Mouse (Mus musculus) MEL (cell line): ENCODE results near the gene Josd1. TPM values are rescaled to one million over a fixed set of nuclear protein-coding genes. Genes with fewer than 3 reads are reported as not detected.

ENCODE experiments used
- DNase-seq: peaks from one replicate; pipeline ENCODE4 v3.0.0; 2011; ENCODE audit warnings: low read depth, low spot score
- H3K27ac ChIP-seq: 2 replicates; pipeline ENCODE4 v1.5.1; 2012; ENCODE audit warnings: low read depth, mild to moderate bottlenecking, control low read depth, low read length, moderate library complexity; ENCODE audit not compliant: control insufficient read depth
- H3K27me3 ChIP-seq, 2 experiments: fragments of 150-350 bp in 1 of 2; sonication (generic) in 1 of 2; 2 replicates each; pipeline ENCODE4 v1.6.1; 2012; ENCODE audit warnings: low read length in 2 of 2, mild to moderate bottlenecking in 2 of 2, improper control_type of control experiment in 1 of 2, moderate library complexity in 1 of 2; ENCODE audit not compliant: insufficient read depth in 2 of 2, control insufficient read depth in 1 of 2
- H3K36me3 ChIP-seq, 2 experiments: 2 replicates each; pipeline ENCODE4 v1.6.1; 2012 to 2014; ENCODE audit warnings: low read length in 2 of 2, improper control_type of control experiment in 1 of 2, inconsistent platforms in 1 of 2, mild to moderate bottlenecking in 1 of 2; ENCODE audit not compliant: insufficient read depth in 2 of 2, control insufficient read depth in 1 of 2
- H3K4me1 ChIP-seq, 2 experiments: fragments of 150-350 bp in 1 of 2; sonication (generic) in 1 of 2; 2 replicates each; pipeline ENCODE4 v1.6.1; 2012; ENCODE audit warnings: low read length in 2 of 2, improper control_type of control experiment in 1 of 2, mild to moderate bottlenecking in 1 of 2; ENCODE audit not compliant: insufficient read depth in 2 of 2, control insufficient read depth in 1 of 2
- H3K4me3 ChIP-seq, 2 experiments: fragments of 150-350 bp in 1 of 2; sonication (generic) in 1 of 2; 2 replicates each; pipeline ENCODE4 v1.5.1; 2012; ENCODE audit warnings: low read depth in 2 of 2, low read length in 2 of 2, mild to moderate bottlenecking in 2 of 2, moderate library complexity in 2 of 2, control low read depth in 1 of 2, improper control_type of control experiment in 1 of 2; ENCODE audit not compliant: control insufficient read depth in 1 of 2, insufficient read depth in 1 of 2
- H3K79me2 ChIP-seq: 2 replicates; pipeline ENCODE4 v1.6.1; 2012; ENCODE audit warnings: mild to moderate bottlenecking, low read length, moderate library complexity; ENCODE audit not compliant: control insufficient read depth, poor library complexity, insufficient read depth
- H3K9ac ChIP-seq: 2 replicates; pipeline ENCODE4 v1.6.1; 2012; ENCODE audit warnings: low read depth, mild to moderate bottlenecking, control low read depth, low read length, moderate library complexity; ENCODE audit not compliant: control insufficient read depth, poor library complexity, severe bottlenecking
- H3K9me3 ChIP-seq: fragments of 150-350 bp; sonication (generic); replicated peaks from 2 replicates; pipeline ENCODE4 v1.6.1; 2012; ENCODE audit warnings: mild to moderate bottlenecking, low read length, improper control_type of control experiment, moderate library complexity; ENCODE audit not compliant: insufficient read depth
- CHD1 ChIP-seq: IDR thresholded peaks from 2 replicates; pipeline ENCODE4 v1.6.1; 2012; ENCODE audit warnings: low read depth, mild to moderate bottlenecking, inconsistent platforms, low read length, improper control_type of control experiment
- E2F4 ChIP-seq: IDR thresholded peaks from 2 replicates; pipeline ENCODE4 v1.6.1; 2011; ENCODE audit warnings: low read depth, low read length, improper control_type of control experiment, borderline replicate concordance
- ELF1 ChIP-seq: IDR thresholded peaks from 2 replicates; pipeline ENCODE4 v1.6.1; 2014; ENCODE audit warnings: low read depth, mild to moderate bottlenecking, inconsistent platforms, low read length, improper control_type of control experiment, moderate library complexity
- ETS1 ChIP-seq: IDR thresholded peaks from 2 replicates; pipeline ENCODE4 v1.6.1; 2012; ENCODE audit warnings: low read depth, mild to moderate bottlenecking, inconsistent platforms, low read length, improper control_type of control experiment, moderate library complexity
- GATA1 ChIP-seq: IDR thresholded peaks from 2 replicates; pipeline ENCODE4 v1.6.1; 2011; ENCODE audit warnings: low read depth, low read length, improper control_type of control experiment
- HCFC1 ChIP-seq: IDR thresholded peaks from 2 replicates; pipeline ENCODE4 v1.6.1; 2012; ENCODE audit warnings: low read depth, mild to moderate bottlenecking, inconsistent platforms, low read length, improper control_type of control experiment, moderate library complexity
- JUND ChIP-seq: IDR thresholded peaks from 2 replicates; pipeline ENCODE4 v1.6.1; 2011; ENCODE audit warnings: low read depth, mild to moderate bottlenecking, improper control_type of control experiment, low read length
- KAT2A ChIP-seq: conservative IDR thresholded peaks from 2 replicates; pipeline ENCODE4 v1.6.1; 2012; ENCODE audit warnings: low read depth, low read length, improper control_type of control experiment, inconsistent platforms
- MAX ChIP-seq: IDR thresholded peaks from 2 replicates; pipeline ENCODE4 v1.6.1; 2011; ENCODE audit warnings: low read length, improper control_type of control experiment
- MAZ ChIP-seq: IDR thresholded peaks from 2 replicates; pipeline ENCODE4 v1.6.1; 2012; ENCODE audit warnings: low read depth, mild to moderate bottlenecking, inconsistent platforms, low read length, improper control_type of control experiment
- MYB ChIP-seq: IDR thresholded peaks from 2 replicates; pipeline ENCODE4 v1.6.1; 2011; ENCODE audit warnings: mild to moderate bottlenecking, low read depth, low read length, improper control_type of control experiment
- MYC ChIP-seq: IDR thresholded peaks from 2 replicates; pipeline ENCODE4 v1.6.1; 2011; ENCODE audit warnings: low read depth, mild to moderate bottlenecking, low read length, improper control_type of control experiment, moderate library complexity
- RAD21 ChIP-seq: IDR thresholded peaks from 2 replicates; pipeline ENCODE4 v1.6.1; 2011; ENCODE audit warnings: mild to moderate bottlenecking, low read depth, low read length, improper control_type of control experiment
- RCOR1 ChIP-seq: IDR thresholded peaks from 2 replicates; pipeline ENCODE4 v1.6.1; 2012; ENCODE audit warnings: low read depth, mild to moderate bottlenecking, inconsistent platforms, low read length, improper control_type of control experiment
- SIN3A ChIP-seq: IDR thresholded peaks from 2 replicates; pipeline ENCODE4 v1.6.1; 2012; ENCODE audit warnings: low read length, improper control_type of control experiment, inconsistent platforms
- TAL1 ChIP-seq: IDR thresholded peaks from 2 replicates; pipeline ENCODE4 v1.6.1; 2012; ENCODE audit warnings: mild to moderate bottlenecking, inconsistent platforms, low read length, moderate library complexity, mixed read lengths
- TBP ChIP-seq: IDR thresholded peaks from 2 replicates; pipeline ENCODE4 v1.8.0; 2011; ENCODE audit warnings: low read depth, low read length, improper control_type of control experiment
- TCF12 ChIP-seq: IDR thresholded peaks from 2 replicates; pipeline ENCODE4 v1.6.1; 2014; ENCODE audit warnings: low read depth, mild to moderate bottlenecking, inconsistent platforms, low read length, improper control_type of control experiment, moderate library complexity
- UBTF ChIP-seq: IDR thresholded peaks from 2 replicates; pipeline ENCODE4 v1.6.1; 2012; ENCODE audit warnings: low read depth, mild to moderate bottlenecking, inconsistent platforms, low read length, improper control_type of control experiment, moderate library complexity, borderline replicate concordance; ENCODE audit not compliant: insufficient read depth
- USF1 ChIP-seq: IDR thresholded peaks from 2 replicates; pipeline ENCODE4 v1.6.1; 2014; ENCODE audit warnings: low read depth, mild to moderate bottlenecking, inconsistent platforms, low read length, improper control_type of control experiment, moderate library complexity
- USF2 ChIP-seq, 2 experiments: IDR thresholded peaks; 2 replicates each; pipeline ENCODE4 v1.6.1; 2011 to 2012; ENCODE audit warnings: improper control_type of control experiment in 2 of 2, low read length in 2 of 2, borderline replicate concordance in 1 of 2, inconsistent platforms in 1 of 2, low read depth in 1 of 2, mild to moderate bottlenecking in 1 of 2; ENCODE audit not compliant: insufficient read depth in 1 of 2
- ZKSCAN1 ChIP-seq: IDR thresholded peaks from 2 replicates; pipeline ENCODE4 v1.6.1; 2012; ENCODE audit warnings: low read depth, mild to moderate bottlenecking, inconsistent platforms, low read length, improper control_type of control experiment, moderate library complexity
- ZMIZ1 ChIP-seq: IDR thresholded peaks from 2 replicates; pipeline ENCODE4 v1.6.1; 2012; ENCODE audit warnings: low read depth, mild to moderate bottlenecking, inconsistent platforms, low read length, improper control_type of control experiment, moderate library complexity
- polyA plus RNA-seq, 2 experiments: library from polyadenylated mRNA; stranded (reverse) in 1 of 2; unstranded in 1 of 2; fragments of >175 nt in 1 of 2; fragments of >200 nt in 1 of 2; gene quantifications; 2 replicates each; pipeline versions ENCODE4 v1.2.1 to v1.2.4; 2012; ENCODE audit warnings: low replicate concordance in 2 of 2, low read depth in 1 of 2; ENCODE audit not compliant: insufficient read length in 2 of 2, insufficient read depth in 1 of 2, missing spikeins in 1 of 2
- total RNA-seq: library from RNA; depleted of rRNA; stranded (reverse); fragments of 300-350 nt; gene quantifications from 2 replicates; pipeline ENCODE4 v1.2.3, GENCODE M21; 2012

Josd1 gene
- total and polyA plus RNA-seq, 3 experiments = 46.5 to 47.2 TPM; not detected in 1

GRCm38 (mm10) chr15:79695516-79695915 is 7.8 kb upstream of the Josd1 start (continued):
- TF ChIP-seq TBP (no peak), HCFC1 (no peak), JUND (no peak), MAZ (no peak), GATA1 (peak; percentile 64), TAL1 (peak; percentile 76), USF1 (no peak), TCF12 (peak; percentile 60), ZKSCAN1 (no peak), USF2 (IDR thresholded peaks at IDR 0.05; ENCODE audit: borderline replicate concordance in 1 of 2, insufficient read depth in 1 of 2, low read depth in 1 of 2, low read length in 2 of 2) (no peak), UBTF (no peak)

GRCm38 (mm10) chr15:79694512-79694911 is 6.8 kb upstream of the Josd1 start:
- no peak for DNase-seq
- Histone ChIP-seq H3K4me1 (peaks cover 7 to 31% of the 10 kb centered on the region in 2 experiments), H3K4me3 (no peak overlapping the region), H3K9ac (no peak overlapping the region), H3K36me3 (peaks cover 0 to 37% of the 10 kb centered on the region in 2 experiments; a peak in 3 of 4 replicates), H3K79me2 (peaks cover 53% of the 10 kb centered on the region), H3K9me3 (no peaks in the 10 kb centered on the region), H3K27ac (peak overlapping the region; percentile 9; the same call in 1 of the 2 replicates), H3K27me3 (no peaks in the 10 kb centered on the region)
- peak; percentile 71 for TF ChIP-seq TAL1
- TF ChIP-seq CHD1 = no peak

GRCm38 (mm10) chr15:79693740-79694139 is 6.0 kb upstream of the Josd1 start:
- H3K4me3 ChIP-seq = no peak overlapping the region
- no peaks in the 10 kb centered on the region for H3K27me3 ChIP-seq
- DNase-seq = no peak
- no peaks in the 10 kb centered on the region for H3K9me3 ChIP-seq
- peak overlapping the region; percentile 10; the same call in 1 of the 2 replicates for H3K9ac ChIP-seq
- peaks cover 49% of the 10 kb centered on the region for H3K79me2 ChIP-seq
- H3K36me3 ChIP-seq = peaks cover 0 to 40% of the 10 kb centered on the region in 2 experiments; a peak in 3 of 4 replicates
- TF ChIP-seq TBP (no peak), ELF1 (no peak), MYC (no peak), KAT2A (no peak), ETS1 (no peak), MYB (no peak), RAD21 (no peak), USF2 (IDR thresholded peaks at IDR 0.05; ENCODE audit: borderline replicate concordance in 1 of 2, insufficient read depth in 1 of 2, low read depth in 1 of 2, low read length in 2 of 2) (no peak), E2F4 (no peak), UBTF (no peak), ZMIZ1 (no peak), RCOR1 (no peak), SIN3A (no peak), MAX (no peak), ZKSCAN1 (no peak)
- no peak overlapping the region for H3K27ac ChIP-seq
- H3K4me1 ChIP-seq = peaks cover 8 to 31% of the 10 kb centered on the region in 2 experiments
